Mouse (Mus musculus) liver, embryonic 18 days (tissue): Measurements from ENCODE around the gene Ferd3l. TPM values are rescaled to one million over a fixed set of nuclear protein-coding genes. Genes with fewer than 3 reads are reported as not detected.

Source experiments
- polyA plus RNA-seq: library from polyadenylated mRNA; depleted of rRNA; stranded (reverse); fragments of >200 nt; gene quantifications from 2 replicates; pipeline ENCODE4 v1.2.3, GENCODE M21; 2012; rRNA removed

Ferd3l gene
- polyA plus RNA-seq = not detected in 2 replicates

DNA sequence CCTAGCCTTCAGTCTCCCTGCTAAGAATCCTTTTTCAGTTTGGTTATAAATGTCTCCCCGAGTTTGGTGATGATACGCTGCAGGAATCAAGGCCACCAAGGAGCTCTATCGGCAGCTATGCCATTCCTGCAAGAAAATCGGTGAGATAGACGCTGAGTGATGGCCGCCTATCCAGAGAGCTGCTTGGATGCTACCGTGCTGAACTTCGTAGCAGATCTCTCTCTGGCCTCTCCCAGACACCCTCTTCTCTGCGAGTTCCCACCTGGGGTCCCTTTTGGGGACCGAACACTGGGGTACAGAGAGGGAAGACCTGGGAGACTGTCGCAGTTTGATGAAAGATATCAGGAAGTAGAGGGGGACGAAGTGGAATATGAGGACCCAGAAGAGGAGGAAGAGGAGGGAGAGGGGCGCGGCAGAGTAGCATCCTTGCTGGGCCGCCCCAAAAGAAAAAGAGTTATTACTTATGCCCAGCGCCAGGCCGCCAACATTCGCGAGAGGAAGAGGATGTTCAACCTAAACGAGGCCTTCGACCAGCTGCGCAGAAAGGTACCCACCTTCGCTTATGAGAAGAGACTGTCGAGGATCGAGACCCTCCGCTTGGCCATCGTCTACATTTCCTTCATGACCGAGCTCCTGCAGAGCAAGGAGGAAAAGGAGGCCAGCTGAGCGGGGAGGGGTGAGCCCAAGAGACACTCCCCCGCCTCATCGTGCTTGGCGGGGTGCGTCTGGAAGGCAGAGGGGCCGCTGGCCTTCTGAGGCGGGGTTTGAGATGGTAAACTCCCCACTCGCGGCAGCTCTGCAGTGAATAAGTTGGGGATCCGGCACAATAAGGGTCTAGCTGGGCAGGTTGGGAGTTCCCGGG is at the start of gene Ferd3l:
TSS of gene Ferd3l (plus strand) at position 95 of the 862 bp plus-strand sequence.

GRCm38 (mm10) chr12:33957400-33958240 is 29.4 kb downstream of the Ferd3l start, which contains the start of gene Twist1:
TSS of gene Twist1 (plus strand) at chr12:33957671.

Other genes with a start within 250 kb of the Ferd3l start
- gene Twist1, start 29.2 kb downstream of the Ferd3l start, polyA plus RNA-seq = 0.65 and 0.74 TPM in 2 replicates